Mouse (Mus musculus) cerebellum, adult 2 months (tissue): Measurements from ENCODE around the gene Wdr27.

Experiments used
- CTCF ChIP-seq: fragments of 200-500 bp; IDR thresholded peaks from 2 replicates; pipeline ENCODE4 v1.5.1; 2011; ENCODE audit warnings: low read depth, mild to moderate bottlenecking, control low read depth, low read length, moderate library complexity, borderline replicate concordance; ENCODE audit not compliant: insufficient read depth
- POLR2A ChIP-seq: fragments of 200-500 bp; IDR thresholded peaks from 2 replicates; pipeline ENCODE4 v1.6.1; 2011; ENCODE audit warnings: low read length, control low read depth, borderline replicate concordance; ENCODE audit not compliant: insufficient read depth

DNA sequence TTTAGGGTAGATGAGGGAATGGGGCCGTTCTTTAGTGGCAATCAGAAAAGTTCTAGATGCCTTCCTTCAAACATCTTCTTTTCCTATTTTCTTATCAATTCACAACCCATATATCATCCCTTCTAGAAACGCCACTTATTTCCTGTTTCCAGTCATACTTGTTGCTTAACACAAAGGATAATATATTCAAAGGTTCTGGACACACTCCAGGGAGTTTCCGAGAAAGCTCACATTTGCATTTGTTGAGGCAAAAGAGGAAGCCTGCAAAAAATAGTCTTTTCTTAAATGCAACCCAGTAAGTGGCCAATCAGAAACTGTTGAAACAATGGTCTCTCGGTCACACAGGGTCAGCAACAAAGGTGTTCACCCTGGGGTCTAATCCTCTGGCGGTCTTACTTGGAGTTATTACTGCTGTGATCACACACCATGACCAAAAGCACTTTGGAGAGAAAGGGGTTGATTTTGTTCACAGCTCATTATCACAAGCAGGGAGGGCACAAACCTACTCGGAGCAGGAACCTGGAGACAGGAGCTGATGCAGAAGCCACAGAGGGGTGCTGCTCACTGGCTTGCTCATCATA is 116.2 kb downstream of the Wdr27 start:
- TF ChIP-seq CTCF, result no peak
- no peak for TF ChIP-seq POLR2A
